Mouse (Mus musculus): ENCODE data around the gene Phldb1. TPM values are rescaled to one million over a fixed set of nuclear protein-coding genes. Genes with fewer than 3 reads are reported as not detected.

Phldb1 gene
- polyA plus RNA-seq, 1 experiment, result 62.2 TPM

DNA sequence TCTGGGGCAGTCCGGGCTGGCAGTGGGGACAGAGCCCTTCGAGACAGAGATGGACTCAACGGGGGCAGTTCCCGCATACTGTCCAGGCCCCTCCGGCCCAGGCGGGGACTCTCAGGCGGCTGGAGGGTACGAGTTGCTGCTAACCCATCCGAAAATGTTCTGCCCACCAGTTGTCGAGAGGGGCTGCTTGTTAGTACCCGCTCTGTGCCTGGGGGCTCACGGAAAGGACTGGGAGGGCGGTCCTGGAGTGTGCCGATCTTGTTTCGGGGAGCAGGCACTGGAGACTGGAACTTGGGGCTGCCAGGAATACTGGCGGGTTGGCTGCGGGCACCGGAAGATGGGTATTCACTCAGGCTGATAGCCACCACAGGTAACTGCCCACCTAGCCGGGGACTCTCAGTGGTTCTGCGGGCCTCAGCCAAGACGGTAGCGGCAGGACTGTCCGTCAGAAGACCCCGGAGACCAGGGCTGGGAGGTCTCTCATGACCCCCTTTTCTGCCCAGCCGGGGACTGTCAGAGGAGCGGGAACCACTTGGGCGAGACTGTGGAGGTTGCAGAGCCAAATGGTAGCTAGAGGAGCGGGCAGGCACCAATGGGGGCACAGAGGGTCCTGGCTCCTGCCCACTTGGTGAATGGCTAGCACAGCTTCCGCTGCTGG lies 19.2 kb downstream of the Phldb1 start:
- H3K4me2 ChIP-seq (ENCODE audit: low read depth), result no peak overlapping the region
- no peaks in the 10 kb centered on the region for H3K27me3 ChIP-seq (ENCODE audit: control insufficient read depth, insufficient read depth, insufficient read length)
- no peak overlapping the region for H3ac ChIP-seq (ENCODE audit: control insufficient read depth, insufficient read length)
- H3K4me3 ChIP-seq, result no peak overlapping the region
- peaks cover 7% of the 10 kb centered on the region for H3K79me2 ChIP-seq (ENCODE audit: control insufficient read depth, insufficient read depth)
- TF ChIP-seq E2F4 (IDR thresholded peaks at IDR 0.05; ENCODE audit: insufficient read depth) (no peak), TCF3 (IDR thresholded peaks at IDR 0.05; ENCODE audit: insufficient read length, low read depth) (no peak), MYOD1 (IDR thresholded peaks at IDR 0.05; ENCODE audit: control insufficient read depth in 1 of 3, insufficient read length in 2 of 3, low read depth in 2 of 3) (no peak), MYOG (IDR thresholded peaks at IDR 0.05; ENCODE audit: control insufficient read depth in 1 of 3, insufficient read depth in 1 of 3, insufficient read length in 2 of 3, low read depth in 2 of 3) (no peak), USF1 (IDR thresholded peaks at IDR 0.05; ENCODE audit: low read depth) (no peak), MAX (IDR thresholded peaks at IDR 0.05; ENCODE audit: low read depth) (no peak), CEBPB (IDR thresholded peaks at IDR 0.05; ENCODE audit: insufficient read depth, poor library complexity, severe bottlenecking) (no peak), POLR2AphosphoS2 (IDR thresholded peaks at IDR 0.05; ENCODE audit: insufficient read length, low read depth) (no peak), REST (IDR thresholded peaks at IDR 0.05; ENCODE audit: insufficient read depth, insufficient read length) (no peak)
- peaks cover 16% of the 10 kb centered on the region for H3K36me3 ChIP-seq (ENCODE audit: control insufficient read depth, insufficient read depth)

GRCm38 (mm10) chr9:44715109-44715508 lies 19.9 kb downstream of the Phldb1 start:
- Histone ChIP-seq H3ac (ENCODE audit: control insufficient read depth, insufficient read length) (no peak overlapping the region), H3K4me3 (no peak overlapping the region), H3K79me2 (ENCODE audit: control insufficient read depth, insufficient read depth) (peaks cover 7% of the 10 kb centered on the region), H3K4me2 (ENCODE audit: low read depth) (no peak overlapping the region), H3K27me3 (ENCODE audit: control insufficient read depth, insufficient read depth, insufficient read length) (no peaks in the 10 kb centered on the region), H3K36me3 (ENCODE audit: control insufficient read depth, insufficient read depth) (peaks cover 19% of the 10 kb centered on the region)
- peak; percentile 23 for TF ChIP-seq POLR2AphosphoS2 (IDR thresholded peaks at IDR 0.05; ENCODE audit: insufficient read length, low read depth)
- no peak for TF ChIP-seq MYOG (IDR thresholded peaks at IDR 0.05; ENCODE audit: control insufficient read depth in 1 of 3, insufficient read depth in 1 of 3, insufficient read length in 2 of 3, low read depth in 2 of 3)

DNA sequence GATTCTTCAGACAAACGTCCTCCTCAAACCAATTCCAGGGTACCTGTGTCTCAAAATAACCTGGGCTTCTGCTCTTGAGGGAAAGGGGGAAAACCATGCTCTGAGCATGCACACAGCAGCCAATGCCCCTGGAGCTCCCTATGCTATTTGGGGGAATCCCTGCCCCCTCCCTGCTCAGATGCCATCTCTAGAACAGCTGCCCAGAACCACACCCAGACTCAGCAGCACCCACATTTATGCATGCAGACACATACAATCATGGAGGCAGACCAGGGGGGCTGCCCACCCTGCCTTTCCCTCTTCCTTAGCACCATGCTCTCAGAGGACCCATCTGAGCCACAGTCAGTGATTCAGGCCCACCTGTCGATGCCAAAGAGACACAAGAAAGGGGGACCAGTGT lies 21.4 kb downstream of the Phldb1 start:
- H3ac ChIP-seq (ENCODE audit: control insufficient read depth, insufficient read length), result no peak overlapping the region
- peaks cover 21% of the 10 kb centered on the region for H3K36me3 ChIP-seq (ENCODE audit: control insufficient read depth, insufficient read depth)

GRCm38 (mm10) chr9:44713080-44713479 lies 21.9 kb downstream of the Phldb1 start:
- Histone ChIP-seq H3K27me3 (ENCODE audit: control insufficient read depth, insufficient read depth, insufficient read length) (no peaks in the 10 kb centered on the region), H3K4me2 (ENCODE audit: low read depth) (peak overlapping the region; percentile 24), H3K36me3 (ENCODE audit: control insufficient read depth, insufficient read depth) (peaks cover 22% of the 10 kb centered on the region), H3K4me3 (no peak overlapping the region), H3ac (ENCODE audit: control insufficient read depth, insufficient read length) (no peak overlapping the region), H3K79me2 (ENCODE audit: control insufficient read depth, insufficient read depth) (peaks cover 7% of the 10 kb centered on the region)
- TF ChIP-seq SRF (IDR thresholded peaks at IDR 0.05; ENCODE audit: control insufficient read depth, insufficient read length, low read depth) (no peak), MYOD1 (IDR thresholded peaks at IDR 0.05; ENCODE audit: control insufficient read depth in 1 of 3, insufficient read length in 2 of 3, low read depth in 2 of 3) (no peak), POLR2AphosphoS2 (IDR thresholded peaks at IDR 0.05; ENCODE audit: insufficient read length, low read depth) (no peak), TCF3 (IDR thresholded peaks at IDR 0.05; ENCODE audit: insufficient read length, low read depth) (no peak), MYOG (IDR thresholded peaks at IDR 0.05; ENCODE audit: control insufficient read depth in 1 of 3, insufficient read depth in 1 of 3, insufficient read length in 2 of 3, low read depth in 2 of 3) (no peak), REST (IDR thresholded peaks at IDR 0.05; ENCODE audit: insufficient read depth, insufficient read length) (no peak), TCF12 (IDR thresholded peaks at IDR 0.05; ENCODE audit: insufficient read depth, poor library complexity, severe bottlenecking) (no peak), USF1 (IDR thresholded peaks at IDR 0.05; ENCODE audit: low read depth) (no peak), POLR2A (IDR thresholded peaks at IDR 0.05; ENCODE audit: insufficient read length, low read depth) (no peak), CEBPB (IDR thresholded peaks at IDR 0.05; ENCODE audit: insufficient read depth, poor library complexity, severe bottlenecking) (no peak), E2F4 (IDR thresholded peaks at IDR 0.05; ENCODE audit: insufficient read depth) (no peak)

More for the DNA sequence above, 21.4 kb downstream of the Phldb1 start:
- TF ChIP-seq USF1 (IDR thresholded peaks at IDR 0.05; ENCODE audit: low read depth) (no peak), TCF12 (IDR thresholded peaks at IDR 0.05; ENCODE audit: insufficient read depth, poor library complexity, severe bottlenecking) (peak; percentile 20), CEBPB (IDR thresholded peaks at IDR 0.05; ENCODE audit: insufficient read depth, poor library complexity, severe bottlenecking) (no peak), MYOG (IDR thresholded peaks at IDR 0.05; ENCODE audit: control insufficient read depth in 1 of 3, insufficient read depth in 1 of 3, insufficient read length in 2 of 3, low read depth in 2 of 3) (peak; percentile 19 to 86 (median 60)), MYOD1 (IDR thresholded peaks at IDR 0.05; ENCODE audit: control insufficient read depth in 1 of 3, insufficient read length in 2 of 3, low read depth in 2 of 3) (peak in 1 of 3 experiments; percentile 76)
- H3K4me2 ChIP-seq (ENCODE audit: low read depth), result peak overlapping the region; percentile 24
- H3K79me2 ChIP-seq (ENCODE audit: control insufficient read depth, insufficient read depth), result peaks cover 7% of the 10 kb centered on the region
- no peaks in the 10 kb centered on the region for H3K27me3 ChIP-seq (ENCODE audit: control insufficient read depth, insufficient read depth, insufficient read length)
- no peak overlapping the region for H3K4me3 ChIP-seq

DNA sequence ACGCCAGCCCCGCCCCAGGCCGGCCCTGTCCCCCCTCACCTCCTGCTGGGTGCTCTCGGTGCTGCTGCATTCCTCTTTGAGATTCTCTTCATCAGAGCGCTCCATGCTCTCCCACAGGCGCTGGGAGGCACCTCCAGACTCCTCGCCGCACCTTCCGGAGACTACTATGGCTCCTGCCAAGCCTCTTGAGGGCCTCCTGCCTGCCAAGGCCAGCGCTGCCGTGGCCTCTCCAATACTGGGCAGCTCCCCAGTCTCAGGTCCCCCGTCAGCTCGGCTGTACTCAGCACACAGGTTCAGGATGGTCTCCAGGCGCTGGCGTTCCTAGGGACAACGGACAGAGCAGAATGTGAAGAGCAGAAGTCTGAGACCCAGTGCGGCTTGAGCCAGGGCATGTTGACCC lies 23.4 kb downstream of the Phldb1 start:
- Histone ChIP-seq H3K79me2 (ENCODE audit: control insufficient read depth, insufficient read depth) (peaks cover 7% of the 10 kb centered on the region), H3ac (ENCODE audit: control insufficient read depth, insufficient read length) (no peak overlapping the region), H3K27me3 (ENCODE audit: control insufficient read depth, insufficient read depth, insufficient read length) (no peaks in the 10 kb centered on the region), H3K4me3 (no peak overlapping the region), H3K4me2 (ENCODE audit: low read depth) (no peak overlapping the region), H3K36me3 (ENCODE audit: control insufficient read depth, insufficient read depth) (peaks cover 29% of the 10 kb centered on the region)
- TF ChIP-seq MAX (IDR thresholded peaks at IDR 0.05; ENCODE audit: low read depth) (no peak), E2F4 (IDR thresholded peaks at IDR 0.05; ENCODE audit: insufficient read depth) (no peak), MYOD1 (IDR thresholded peaks at IDR 0.05; ENCODE audit: control insufficient read depth in 1 of 3, insufficient read length in 2 of 3, low read depth in 2 of 3) (no peak), POLR2A (IDR thresholded peaks at IDR 0.05; ENCODE audit: insufficient read length, low read depth) (no peak), TCF12 (IDR thresholded peaks at IDR 0.05; ENCODE audit: insufficient read depth, poor library complexity, severe bottlenecking) (no peak), REST (IDR thresholded peaks at IDR 0.05; ENCODE audit: insufficient read depth, insufficient read length) (no peak), USF1 (IDR thresholded peaks at IDR 0.05; ENCODE audit: low read depth) (no peak), POLR2AphosphoS2 (IDR thresholded peaks at IDR 0.05; ENCODE audit: insufficient read length, low read depth) (no peak), TCF3 (IDR thresholded peaks at IDR 0.05; ENCODE audit: insufficient read length, low read depth) (no peak), CEBPB (IDR thresholded peaks at IDR 0.05; ENCODE audit: insufficient read depth, poor library complexity, severe bottlenecking) (no peak), MYOG (IDR thresholded peaks at IDR 0.05; ENCODE audit: control insufficient read depth in 1 of 3, insufficient read depth in 1 of 3, insufficient read length in 2 of 3, low read depth in 2 of 3) (no peak), SRF (IDR thresholded peaks at IDR 0.05; ENCODE audit: control insufficient read depth, insufficient read length, low read depth) (no peak)

All from myocyte (in vitro differentiated cells).